ENCODE assay signal across 8 mouse cellular contexts in the genomic region with DNA sequence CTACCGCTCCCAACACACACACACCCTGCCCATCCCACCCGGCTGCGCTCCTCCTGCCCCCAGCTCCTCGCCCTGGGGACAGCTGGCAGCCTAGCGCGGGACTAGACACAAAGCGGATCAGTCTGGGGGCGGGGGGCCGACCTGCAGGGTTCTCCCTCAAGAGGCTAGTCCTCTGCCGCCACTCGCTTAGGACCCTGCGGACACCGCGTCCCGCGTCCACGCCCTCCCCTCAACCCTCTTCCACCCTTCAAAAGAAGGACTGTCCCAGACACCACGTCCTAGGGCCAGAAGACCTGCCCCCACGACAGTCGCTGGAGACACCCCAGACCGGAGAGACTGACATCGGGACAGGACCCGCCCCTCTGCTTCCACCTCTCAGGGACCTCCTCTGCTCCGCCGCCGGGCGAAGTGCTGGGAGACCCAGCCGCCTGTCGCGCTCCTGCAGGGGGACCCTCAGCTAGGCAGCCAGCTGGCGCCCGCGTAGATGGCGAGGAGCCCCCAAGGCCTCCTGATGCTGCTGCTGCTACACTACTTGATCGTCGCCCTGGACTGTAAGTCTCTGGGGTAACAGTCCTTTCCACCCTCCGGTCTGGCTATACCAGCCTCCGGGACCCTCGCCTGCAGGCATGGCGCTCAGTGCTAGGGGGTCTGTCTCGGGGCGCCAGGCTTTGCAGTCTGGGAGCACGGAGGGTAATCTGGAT. TPM values are rescaled to one million over a fixed set of nuclear protein-coding genes. Genes with fewer than 3 reads are reported as not detected.
DNase-seq lines count a peak whose midpoint lies in the region; ATAC-seq and TF ChIP-seq lines count a peak whose summit lies in the region.

A gene (plus strand): TSS at position 121 of the 701 bp plus-strand sequence.

- intact Hi-C loops in gastrocnemius, postnatal 14 days (cut with DNase I; ENCODE audit: low total_unique reads) = loop anchor here (5.0 kb wide), 1 partner anchor 37 kb away; a partner anchor contains a TSS

- WGBS in hindbrain, postnatal 0 days = 1% methylated on average over 43 of the region's 43 CpGs

- H3K27ac ChIP-seq in cortical plate, adult 2 months (ENCODE audit: insufficient read depth, low read length) = peak within 1 kb of the TSS; percentile 78
- H3K27ac ChIP-seq in hindbrain, postnatal 0 days = peak within 1 kb of the TSS; percentile 88

- TF ChIP-seq CTCF in cortical plate, adult 2 months (IDR thresholded peaks at IDR 0.05; ENCODE audit: extremely low read depth, insufficient read depth, low read length) = no peak
- no peak; the same call in 1 of the 2 replicates for TF ChIP-seq CTCF in hindbrain, postnatal 0 days (IDR thresholded peaks at IDR 0.05; ENCODE audit: low read depth)

- H3K4me2 ChIP-seq in hindbrain, postnatal 0 days (ENCODE audit: low read depth, low read length) = peak within 1 kb of the TSS; percentile 94

- no peaks in the 10 kb centered on the region for H3K27me3 ChIP-seq in hindbrain, postnatal 0 days (ENCODE audit: insufficient read depth, low read length)

- DNase-seq in adrenal gland, adult 2 months = peak; percentile 71
- DNase-seq in gastrocnemius, postnatal 14 days = peak; percentile 65
- DNase-seq in hindbrain, postnatal 0 days (ENCODE audit: low spot score) = peak; percentile 75
- DNase-seq in left cerebral cortex, adult 8-10 months (ENCODE audit: low spot score in 2 of 2) = peak; percentile 30 to 34
- peak; percentile 64 to 79 for DNase-seq in lung, postnatal 4 days
- peak; percentile 94 for DNase-seq in retina, postnatal 1 day
- peak; percentile 53 to 63 for DNase-seq in urinary bladder, postnatal 4 days (ENCODE audit: low spot score in 2 of 2)

- H3K4me3 ChIP-seq in cortical plate, adult 2 months (ENCODE audit: insufficient read depth, low read length) = peak within 1 kb of the TSS; percentile 72
- peak within 1 kb of the TSS; percentile 66 for H3K4me3 ChIP-seq in hindbrain, postnatal 0 days (ENCODE audit: low read length)

- ATAC-seq in hindbrain, postnatal 0 days = peak; percentile 93

- H3K4me1 ChIP-seq in cortical plate, adult 2 months (ENCODE audit: control insufficient read depth, insufficient read depth, low read length) = peaks cover 2% of the 10 kb centered on the region; the same call in 1 of the 2 replicates
- peaks cover 3% of the 10 kb centered on the region; the same call in 1 of the 2 replicates for H3K4me1 ChIP-seq in hindbrain, postnatal 0 days (ENCODE audit: insufficient read depth, low read length)

- no peaks in the 10 kb centered on the region for H3K36me3 ChIP-seq in hindbrain, postnatal 0 days (ENCODE audit: insufficient read depth, low read length)

- H3K9me3 ChIP-seq in hindbrain, postnatal 0 days (ENCODE audit: low read length) = no peaks in the 10 kb centered on the region

- no peak; the same call in 1 of the 2 replicates for TF ChIP-seq POLR2A in cortical plate, adult 2 months (IDR thresholded peaks at IDR 0.05; ENCODE audit: extremely low read depth, insufficient read depth, low read length)

- H3K9ac ChIP-seq in hindbrain, postnatal 0 days (replicated peaks; ENCODE audit: low read length) = peak within 1 kb of the TSS; percentile 67

RNA-seq across cellular contexts. Expression of the gene that starts here (rescaled TPM):
- total RNA-seq in adrenal gland, adult 2 months (2021) = 10 to 100 TPM; 11.5 to 15.0 TPM
- 4.5 and 4.8 TPM in 2 replicates for polyA plus RNA-seq in adrenal gland, adult 2 months (2012; rRNA removed)
- 32.9 and 39.3 TPM in 2 replicates for polyA plus RNA-seq in cortical plate, adult 2 months (2012; rRNA removed)
- 10 to 100 TPM; 19.4 to 24.7 TPM for total RNA-seq in gastrocnemius, postnatal 14 days (2021)
- 31.2 and 34.8 TPM in 2 replicates for total RNA-seq in hindbrain, postnatal 0 days (2014; rRNA removed)
- 28.7 and 33.2 TPM in 2 replicates for polyA plus RNA-seq in hindbrain, postnatal 0 days (2015; fragmentation: Nextera tagmentation; extraction: Ambion mirVana)
- total RNA-seq in left cerebral cortex, adult 8-10 months (2022) = 10 to 100 TPM; 23.0 to 27.8 (median 25.2) TPM

Comparison
In these comparisons a context has a peak if more than half of its experiments do, and no peak if none do; other contexts are left out.
1. Peak in every context shown above with its lines: DNase-seq, ATAC-seq, H3K4me3 ChIP-seq and H3K27ac ChIP-seq.
2. DNase-seq: peak in every context shown above with its lines; median percentile 94 in retina, postnatal 1 day; 75 in hindbrain, postnatal 0 days; 72 in lung, postnatal 4 days; 71 in adrenal gland, adult 2 months; 65 in gastrocnemius, postnatal 14 days; 58 in urinary bladder, postnatal 4 days; 32 in left cerebral cortex, adult 8-10 months.